Mouse (Mus musculus): Measurements from ENCODE around the gene Tent5d. TPM values are rescaled to one million over a fixed set of nuclear protein-coding genes. Genes with fewer than 3 reads are reported as not detected.
A peak's percentile ranks its signal among the peaks of the same experiment; 100 is the strongest.

Gene Tent5d
- not detected in 2 replicates for polyA plus RNA-seq (2012; rRNA removed)

GRCm38 (mm10) chrX:107792290-107792689, at the start of gene Tent5d:
TSS of gene Tent5d (plus strand) at chrX:107792590.
- no peak for DNase-seq (ENCODE audit: extremely low spot score in 1 of 2, low spot score in 1 of 2)

GRCm38 (mm10) chrX:107767896-107768295, 24.5 kb upstream of the Tent5d start:
- peak in 1 of 2 experiments; percentile 8 for DNase-seq (ENCODE audit: extremely low spot score in 1 of 2, low spot score in 1 of 2)

- no peak for DNase-seq (ENCODE audit: extremely low spot score in 1 of 2, low spot score in 1 of 2)
These were observed 2.3 kb upstream of the Tent5d start for GRCm38 (mm10) chrX:107790136-107790535.

GRCm38 (mm10) chrX:107790750-107791493, 1.5 kb upstream of the Tent5d start:
- peak in 1 of 2 experiments; percentile 15 for DNase-seq (ENCODE audit: extremely low spot score in 1 of 2, low spot score in 1 of 2)

- no peak for DNase-seq (ENCODE audit: extremely low spot score in 1 of 2, low spot score in 1 of 2)
These were observed 3.4 kb downstream of the Tent5d start for GRCm38 (mm10) chrX:107795785-107796184.

- DNase-seq (ENCODE audit: extremely low spot score in 1 of 2, low spot score in 1 of 2), result no peak
These were observed 4.5 kb downstream of the Tent5d start for GRCm38 (mm10) chrX:107796919-107797318.

GRCm38 (mm10) chrX:107812120-107812519, 19.7 kb downstream of the Tent5d start:
- DNase-seq (ENCODE audit: extremely low spot score in 1 of 2, low spot score in 1 of 2), result no peak

GRCm38 (mm10) chrX:107815502-107816217, 23.3 kb downstream of the Tent5d start:
- DNase-seq (ENCODE audit: extremely low spot score in 1 of 2, low spot score in 1 of 2), result peak in 1 of 2 experiments; percentile 10

- peak; percentile 56 to 82 for DNase-seq (ENCODE audit: extremely low spot score in 1 of 2, low spot score in 1 of 2)
These were observed 23.8 kb downstream of the Tent5d start, which contains the start of gene 2610002M06Rik for GRCm38 (mm10) chrX:107816218-107816554. TSS of gene 2610002M06Rik (minus strand) at chrX:107816334.

GRCm38 (mm10) chrX:107816726-107817125, 24.3 kb downstream of the Tent5d start:
- no peak for DNase-seq (ENCODE audit: extremely low spot score in 1 of 2, low spot score in 1 of 2)

GRCm38 (mm10) chrX:107858165-107858564, 65.8 kb downstream of the Tent5d start:
- no peak for DNase-seq (ENCODE audit: extremely low spot score in 1 of 2, low spot score in 1 of 2)

Other genes starting within 250 kb of the Tent5d start
- 0.26 and 0.53 TPM in 2 replicates for gene Tbx22, start 124.6 kb upstream of the Tent5d start, polyA plus RNA-seq (2012; rRNA removed)
- 21.3 and 22.9 TPM in 2 replicates for gene 2610002M06Rik, start 23.7 kb downstream of the Tent5d start, polyA plus RNA-seq (2012; rRNA removed)
- not detected in 2 replicates for gene Gm732, start 155.9 kb downstream of the Tent5d start, polyA plus RNA-seq (2012; rRNA removed)